Mouse (Mus musculus): ENCODE measurements at regions not wholly inside any gene's neighbourhood (a gene's known extent, or its start where the extent isn't known, plus 50 kb on each side); places are given as distances from the start of the nearest gene placed in this dataset.

GRCm38 (mm10) chr10:111782195-111782810 is 190.2 kb upstream of the Krr1 start:
- DNase-seq (ENCODE audit: low read depth, low spot score), result no peak

GRCm38 (mm10) chr10:111783496-111783895 is 189.0 kb upstream of the Krr1 start:
- no peak for DNase-seq (ENCODE audit: low read depth, low spot score)

GRCm38 (mm10) chr10:111784065-111784853 is 188.2 kb upstream of the Krr1 start:
- DNase-seq (ENCODE audit: low read depth, low spot score), result no peak

- no peak for DNase-seq (ENCODE audit: low read depth, low spot score)
Measured at GRCm38 (mm10) chr10:111787175-111787574, 185.3 kb upstream of the Krr1 start.

GRCm38 (mm10) chr10:111789264-111789663 is 183.2 kb upstream of the Krr1 start:
- DNase-seq (ENCODE audit: low read depth, low spot score), result no peak

- DNase-seq (ENCODE audit: low read depth, low spot score), result no peak
Measured at GRCm38 (mm10) chr10:111790911-111791310, 181.6 kb upstream of the Krr1 start.

- DNase-seq (ENCODE audit: low read depth, low spot score), result no peak
Measured at GRCm38 (mm10) chr10:111795056-111795455, 177.4 kb upstream of the Krr1 start.

- DNase-seq (ENCODE audit: low read depth, low spot score), result no peak
Measured at GRCm38 (mm10) chr10:111795756-111796155, 176.7 kb upstream of the Krr1 start.

- no peak for DNase-seq (ENCODE audit: low read depth, low spot score)
Measured at GRCm38 (mm10) chr10:111798851-111799281, 173.6 kb upstream of the Krr1 start.

GRCm38 (mm10) chr10:111799850-111800589 is 172.4 kb upstream of the Krr1 start:
- no peak for DNase-seq (ENCODE audit: low read depth, low spot score)

- no peak for DNase-seq (ENCODE audit: low read depth, low spot score)
Measured at GRCm38 (mm10) chr10:111800590-111800935, 171.9 kb upstream of the Krr1 start.

GRCm38 (mm10) chr10:111801021-111801793 is 171.3 kb upstream of the Krr1 start:
- DNase-seq (ENCODE audit: low read depth, low spot score), result no peak

- DNase-seq (ENCODE audit: low read depth, low spot score), result no peak
Measured at GRCm38 (mm10) chr10:111801794-111802359, 170.6 kb upstream of the Krr1 start.

- no peak for DNase-seq (ENCODE audit: low read depth, low spot score)
Measured at GRCm38 (mm10) chr10:111806333-111806732, 166.1 kb upstream of the Krr1 start.

GRCm38 (mm10) chr10:111806916-111807315 is 165.5 kb upstream of the Krr1 start:
- no peak for DNase-seq (ENCODE audit: low read depth, low spot score)

- no peak for DNase-seq (ENCODE audit: low read depth, low spot score)
Measured at GRCm38 (mm10) chr10:111813736-111814135, 158.7 kb upstream of the Krr1 start.

GRCm38 (mm10) chr10:111814648-111815047 is 157.8 kb upstream of the Krr1 start:
- no peak for DNase-seq (ENCODE audit: low read depth, low spot score)

GRCm38 (mm10) chr10:111815160-111815559 is 157.3 kb upstream of the Krr1 start:
- no peak for DNase-seq (ENCODE audit: low read depth, low spot score)

GRCm38 (mm10) chr10:111815821-111816599 is 156.5 kb upstream of the Krr1 start:
- no peak for DNase-seq (ENCODE audit: low read depth, low spot score)

- no peak for DNase-seq (ENCODE audit: low read depth, low spot score)
Measured at GRCm38 (mm10) chr10:111819755-111820451, 152.6 kb upstream of the Krr1 start.
